Mouse (Mus musculus): ENCODE measurements around the gene Ubap1l.

DNA sequence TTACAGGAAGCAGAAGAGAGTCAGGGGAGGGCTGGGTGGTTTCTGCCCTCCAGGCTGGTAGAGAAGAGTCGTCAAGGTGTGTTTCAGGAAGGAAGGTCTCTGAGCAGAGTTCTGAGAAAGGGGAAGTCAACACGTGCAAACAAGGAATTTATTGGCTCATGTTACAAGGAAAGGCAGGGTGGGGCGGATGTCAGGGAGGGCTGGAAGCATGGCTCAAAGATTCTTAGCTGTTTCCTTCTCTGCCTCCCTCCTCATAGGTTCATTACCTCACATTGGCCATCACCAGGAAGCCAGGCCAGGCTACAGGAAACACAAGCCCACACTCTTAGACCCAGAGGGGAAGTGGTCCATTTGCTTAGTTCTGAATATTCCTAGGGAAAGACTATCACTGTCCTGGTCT lies 63.6 kb downstream of the Ubap1l start:
- TF ChIP-seq CTCF (IDR thresholded peaks at IDR 0.05; ENCODE audit: low read depth, low read length) (no peak), TAL1 (conservative IDR thresholded peaks at IDR 0.05; ENCODE audit: low read depth, low read length) (no peak), GATA1 (IDR thresholded peaks at IDR 0.05; ENCODE audit: borderline replicate concordance, low read length) (no peak), GATA2 (IDR thresholded peaks at IDR 0.05; ENCODE audit: borderline replicate concordance, low read depth, low read length) (no peak)
